Mouse (Mus musculus): ENCODE data around the gene Trafd1.

Trafd1 gene

DNA sequence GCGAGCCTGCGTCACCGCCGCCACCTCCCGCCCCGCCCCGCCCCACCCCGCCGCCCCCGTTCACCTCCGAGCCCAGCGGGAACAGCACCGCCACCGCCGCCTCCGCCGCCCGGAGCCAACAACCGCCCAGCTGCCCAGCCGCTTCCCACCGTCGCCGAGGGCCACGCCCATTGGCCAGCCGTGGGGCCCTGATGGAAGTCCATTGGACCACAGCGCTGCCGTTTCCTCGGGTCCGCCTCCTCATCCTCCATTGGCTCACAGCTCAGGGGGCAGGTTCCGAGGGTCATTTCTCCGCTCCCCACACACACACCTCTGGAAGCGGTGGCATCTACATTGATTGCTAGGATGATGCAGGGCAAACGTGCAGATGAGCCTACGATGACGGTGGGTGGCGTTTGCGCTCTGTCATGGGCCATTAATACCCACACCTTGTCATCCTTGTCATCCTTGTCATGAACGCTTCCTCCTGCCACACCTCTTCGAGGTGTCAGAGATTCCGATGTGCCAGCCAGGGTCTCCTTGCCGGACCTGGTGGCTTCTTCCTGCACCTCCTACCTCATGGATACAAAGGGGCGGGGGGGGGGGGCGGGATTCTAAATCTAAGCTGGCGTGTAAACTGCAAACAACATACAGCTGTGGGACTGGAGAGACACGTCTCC, at the start of gene Trafd1:
TSS of gene Trafd1 (minus strand) at position 172 of the 659 bp plus-strand sequence.
- ATAC-seq (ENCODE audit: insufficient number of reproducible peaks, low FRiP score, low TSS enrichment), result peak; percentile 89

GRCm38 (mm10) chr5:121428954-121429353, 43.5 kb upstream of the Trafd1 start:
- ATAC-seq (ENCODE audit: insufficient number of reproducible peaks, low FRiP score, low TSS enrichment), result no peak

GRCm38 (mm10) chr5:121423297-121423696, 37.9 kb upstream of the Trafd1 start:
- no peak for ATAC-seq (ENCODE audit: insufficient number of reproducible peaks, low FRiP score, low TSS enrichment)

GRCm38 (mm10) chr5:121422787-121423186, 37.4 kb upstream of the Trafd1 start:
- no peak for ATAC-seq (ENCODE audit: insufficient number of reproducible peaks, low FRiP score, low TSS enrichment)

DNA sequence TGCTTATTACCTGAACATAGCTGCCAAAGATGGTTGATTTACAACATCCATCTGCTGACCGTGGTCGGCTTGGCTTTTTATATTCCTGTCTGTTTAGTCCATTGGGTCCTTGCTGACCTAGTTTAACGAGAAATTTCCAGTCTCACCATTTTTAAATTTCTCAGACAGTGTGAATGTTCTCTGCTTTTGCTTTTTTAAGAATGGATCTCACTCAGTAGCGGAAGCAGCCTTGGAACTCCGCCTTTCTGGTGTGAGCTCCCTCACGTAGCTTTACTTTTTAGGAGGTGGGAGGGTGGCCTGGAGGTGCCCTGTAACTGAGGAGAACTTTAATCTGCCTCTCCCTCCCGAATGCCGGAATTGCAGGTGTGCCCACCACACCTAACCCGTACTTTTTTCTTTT, 35.3 kb upstream of the Trafd1 start:
- no peak for ATAC-seq (ENCODE audit: insufficient number of reproducible peaks, low FRiP score, low TSS enrichment)

- no peak for ATAC-seq (ENCODE audit: insufficient number of reproducible peaks, low FRiP score, low TSS enrichment)
Observed at GRCm38 (mm10) chr5:121410975-121411374, 25.5 kb upstream of the Trafd1 start.

DNA sequence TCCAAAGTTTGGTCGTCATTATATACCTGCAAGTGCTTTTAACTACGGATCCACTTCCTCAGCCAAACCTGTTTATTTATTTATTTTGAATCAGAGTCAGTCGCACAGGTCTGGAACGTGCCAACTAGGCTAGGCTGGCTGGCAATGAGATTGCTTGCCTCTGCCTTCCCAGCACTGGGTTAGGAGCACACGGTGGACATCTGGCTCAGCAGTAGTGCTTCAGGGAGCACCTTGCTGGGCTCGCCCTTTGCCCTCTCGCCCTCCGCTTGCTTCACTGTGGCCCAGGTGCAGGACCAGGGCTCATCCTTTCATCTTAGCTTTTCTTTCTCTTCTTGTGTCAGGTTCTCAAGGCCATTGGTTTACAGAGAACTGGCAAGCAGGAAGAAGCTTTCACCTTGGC, 22.4 kb upstream of the Trafd1 start:
- ATAC-seq (ENCODE audit: insufficient number of reproducible peaks, low FRiP score, low TSS enrichment), result no peak

GRCm38 (mm10) chr5:121400849-121401248, 15.4 kb upstream of the Trafd1 start:
- ATAC-seq (ENCODE audit: insufficient number of reproducible peaks, low FRiP score, low TSS enrichment), result no peak

DNA sequence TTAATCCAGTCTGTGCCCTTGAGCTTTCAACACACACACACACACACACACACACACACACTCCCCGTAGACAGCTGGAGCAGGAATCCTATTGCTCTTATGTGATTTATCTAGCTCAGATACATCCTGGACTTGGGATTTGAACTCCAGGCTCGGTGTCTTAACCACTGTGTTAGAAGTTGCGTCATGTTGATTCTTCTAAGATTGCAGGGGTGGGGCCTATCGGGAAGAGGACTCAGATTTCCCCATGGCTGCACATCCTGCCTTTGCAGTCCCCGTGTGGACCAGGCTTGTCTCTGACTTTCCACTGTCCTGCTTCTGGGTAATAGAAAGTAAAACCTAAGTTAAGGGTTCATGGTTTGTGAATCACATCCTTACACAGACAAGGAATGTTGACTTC, 14.6 kb upstream of the Trafd1 start:
- ATAC-seq (ENCODE audit: insufficient number of reproducible peaks, low FRiP score, low TSS enrichment), result no peak

DNA sequence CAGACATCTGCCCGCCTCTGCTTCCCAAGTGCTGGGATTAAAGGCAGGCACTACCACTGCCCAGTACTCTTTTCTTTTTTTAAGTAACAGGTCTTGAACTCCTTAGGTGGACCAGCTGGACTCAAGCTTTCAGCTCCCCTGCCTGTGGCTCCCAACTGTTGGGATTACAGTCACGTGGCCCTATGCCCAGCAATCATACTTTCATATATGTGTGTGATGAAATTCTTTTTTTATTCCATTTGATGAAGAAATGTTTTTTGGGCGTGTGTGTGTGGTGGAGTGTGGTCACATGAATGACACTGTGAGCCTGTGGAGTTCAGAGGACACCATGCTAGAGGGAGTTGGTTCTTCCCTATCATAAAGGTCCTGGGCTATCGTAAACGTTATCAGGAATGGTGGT, 14.1 kb upstream of the Trafd1 start:
- ATAC-seq (ENCODE audit: insufficient number of reproducible peaks, low FRiP score, low TSS enrichment), result no peak

- ATAC-seq (ENCODE audit: insufficient number of reproducible peaks, low FRiP score, low TSS enrichment), result no peak
Observed at GRCm38 (mm10) chr5:121398965-121399462, 13.6 kb upstream of the Trafd1 start.

GRCm38 (mm10) chr5:121398146-121398964, 12.9 kb upstream of the Trafd1 start:
- peak; percentile 23; the same call in 1 of the 2 replicates for ATAC-seq (ENCODE audit: insufficient number of reproducible peaks, low FRiP score, low TSS enrichment)

DNA sequence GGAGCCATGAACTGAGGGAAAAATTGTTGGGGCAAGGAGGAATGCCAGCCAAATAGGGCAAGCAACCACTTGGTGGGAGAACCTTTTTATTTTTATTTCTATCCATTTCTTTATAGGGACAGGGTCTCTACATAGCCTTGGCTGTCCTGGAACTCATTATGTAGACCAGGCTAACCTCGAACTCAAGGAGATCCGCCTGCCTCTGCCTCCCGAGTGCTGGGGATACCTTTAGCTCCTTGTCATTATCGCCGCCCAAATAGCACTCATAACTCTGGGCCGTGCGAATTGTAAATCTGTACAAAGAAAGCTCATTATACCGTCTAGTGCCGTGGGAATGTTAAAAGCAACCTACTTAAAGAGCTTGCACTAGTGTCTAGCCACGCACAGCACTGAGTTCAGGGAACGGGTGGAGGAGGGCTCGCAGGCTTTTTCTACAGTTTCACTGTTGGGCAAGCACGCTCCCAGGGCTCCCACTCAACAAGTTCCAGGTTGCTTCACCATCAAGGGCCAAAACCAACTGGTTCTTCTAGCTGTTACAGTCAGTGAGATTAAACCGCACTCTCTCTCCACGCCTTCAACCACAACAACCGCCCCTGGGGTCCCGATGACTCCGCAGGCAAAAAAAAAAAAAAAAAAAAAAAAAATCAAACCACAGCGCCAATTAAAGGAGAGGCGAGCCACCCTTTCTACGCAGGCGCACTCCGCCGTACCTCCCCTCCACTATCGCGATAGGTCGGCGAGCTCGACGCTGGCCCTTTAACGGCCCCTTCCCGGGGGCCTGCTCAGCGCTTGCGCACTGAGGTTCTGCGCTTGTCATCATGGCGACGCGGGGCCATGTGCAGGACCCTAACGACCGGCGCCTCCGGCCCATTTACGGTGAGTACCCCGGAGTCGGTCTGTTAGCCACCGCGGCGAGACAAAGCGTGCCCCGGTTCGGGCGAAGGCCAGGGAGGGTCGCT, 12.0 kb upstream of the Trafd1 start, which contains the start of gene Naa25:
TSS of gene Naa25 (plus strand) at position 750 of the 959 bp plus-strand sequence.
- peak; percentile 93 for ATAC-seq (ENCODE audit: insufficient number of reproducible peaks, low FRiP score, low TSS enrichment)

DNA sequence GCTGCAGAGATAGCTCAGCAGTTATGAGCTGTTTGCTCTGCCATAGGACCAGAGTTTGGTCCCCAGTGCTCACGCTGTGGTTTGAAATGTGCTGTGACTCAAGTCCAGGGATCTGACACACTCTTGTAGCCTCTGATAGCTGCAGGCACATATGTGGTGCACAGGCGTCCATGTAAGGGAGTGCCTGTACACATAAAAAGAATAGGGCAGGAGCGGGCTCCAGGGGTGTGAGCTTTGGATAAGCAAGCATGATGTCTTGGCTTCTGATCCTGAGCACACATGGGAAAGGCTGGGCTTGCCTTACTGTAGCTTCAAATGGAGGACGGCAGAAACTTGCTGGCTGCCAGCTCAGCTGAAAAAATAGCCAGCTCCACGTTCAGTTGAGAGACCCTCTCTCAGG, 10.2 kb upstream of the Trafd1 start:
- no peak for ATAC-seq (ENCODE audit: insufficient number of reproducible peaks, low FRiP score, low TSS enrichment)

DNA sequence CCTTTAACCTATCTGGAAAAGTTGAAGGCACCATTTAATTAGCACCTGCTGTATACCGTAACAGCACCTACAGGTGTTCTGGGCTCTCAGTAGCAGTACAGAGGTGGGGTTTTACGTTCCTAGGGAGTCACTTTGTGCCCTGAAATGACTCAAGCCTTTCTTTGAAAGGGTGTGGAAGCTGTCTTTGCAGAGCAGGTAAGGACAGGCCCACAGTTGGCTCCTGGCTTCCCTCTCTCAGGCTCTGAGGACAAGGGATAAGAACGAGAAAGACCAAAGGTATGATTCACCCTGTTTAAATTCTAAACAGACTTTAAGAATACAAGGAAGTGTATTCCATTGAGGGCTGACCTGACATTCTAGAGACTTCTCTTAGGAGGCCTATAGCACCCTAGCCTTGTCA, 8.0 kb upstream of the Trafd1 start:
- no peak for ATAC-seq (ENCODE audit: insufficient number of reproducible peaks, low FRiP score, low TSS enrichment)

DNA sequence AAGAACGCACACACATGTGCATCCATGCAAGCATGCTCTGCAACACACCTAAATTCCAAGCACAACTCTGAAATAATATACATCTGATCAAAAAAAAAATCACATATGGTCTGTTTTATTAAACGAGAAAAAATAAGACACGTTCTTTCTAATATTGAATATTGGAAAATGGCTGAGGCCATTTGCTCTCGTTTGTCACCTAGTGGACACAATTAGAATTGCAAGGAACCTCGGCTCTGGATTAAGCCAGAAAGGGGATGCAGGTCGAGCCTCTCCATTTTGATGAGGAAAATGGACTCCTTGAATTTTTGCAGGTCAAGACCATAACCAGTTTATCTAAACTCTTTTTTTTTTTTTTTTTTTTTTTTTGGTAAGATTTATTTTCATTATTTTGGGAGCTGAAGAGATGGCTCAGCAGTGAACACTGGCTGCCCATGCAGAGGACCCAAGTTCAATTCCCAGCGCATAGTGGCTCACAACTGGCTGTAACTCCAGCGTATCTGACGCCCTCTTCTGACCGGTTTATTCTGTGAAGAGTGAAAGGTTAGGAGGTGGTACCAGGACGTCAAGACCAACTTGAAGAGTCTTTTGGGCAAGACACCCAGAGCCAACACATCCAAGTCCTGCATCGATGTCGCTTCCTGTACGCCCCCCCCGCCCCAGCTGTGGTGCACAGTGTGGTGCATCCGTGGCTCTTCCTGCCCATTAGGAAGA, 7.4 kb upstream of the Trafd1 start:
- ATAC-seq (ENCODE audit: insufficient number of reproducible peaks, low FRiP score, low TSS enrichment), result no peak

DNA sequence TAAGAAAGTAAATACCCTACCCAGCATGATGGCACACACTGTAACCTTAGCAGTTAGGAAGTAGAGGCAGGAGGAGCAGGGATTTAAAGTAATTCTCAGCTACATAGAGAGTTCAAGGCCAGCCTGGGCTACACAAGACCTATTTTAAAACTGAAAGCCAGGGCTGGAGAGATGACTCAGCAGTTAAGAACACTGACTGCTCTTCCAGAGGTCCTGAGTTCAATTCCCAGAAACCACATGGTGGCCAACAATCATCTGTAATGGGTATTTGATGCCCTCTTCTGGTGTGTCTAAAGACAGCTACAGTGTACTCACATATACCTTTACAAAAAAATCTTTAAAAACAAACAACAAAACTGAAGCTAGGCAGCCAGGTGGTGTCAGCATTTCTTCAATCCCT, 4.3 kb upstream of the Trafd1 start:
- ATAC-seq (ENCODE audit: insufficient number of reproducible peaks, low FRiP score, low TSS enrichment), result no peak

- ATAC-seq (ENCODE audit: insufficient number of reproducible peaks, low FRiP score, low TSS enrichment), result no peak
Observed at GRCm38 (mm10) chr5:121389106-121389505, 3.7 kb upstream of the Trafd1 start.

- ATAC-seq (ENCODE audit: insufficient number of reproducible peaks, low FRiP score, low TSS enrichment), result no peak
Observed at GRCm38 (mm10) chr5:121387126-121387525, 1.7 kb upstream of the Trafd1 start.
